Mouse (Mus musculus): ENCODE measurements at regions not wholly inside any gene's neighbourhood (a gene's known extent, or its start where the extent isn't known, plus 50 kb on each side); places are given as distances from the start of the nearest gene placed in this dataset.
A peak's percentile ranks its signal among the peaks of the same experiment; 100 is the strongest.

- 83% methylated on average over 8 of the region's 8 CpGs for WGBS
- Histone ChIP-seq H3K27me3 (no peaks in the 10 kb centered on the region), H3K36me3 (no peaks in the 10 kb centered on the region), H3K4me3 (no peak overlapping the region), H3K4me2 (no peak overlapping the region), H3K9me3 (no peaks in the 10 kb centered on the region), H3K9ac (no peak overlapping the region), H3K27ac (no peak overlapping the region), H3K4me1 (no peaks in the 10 kb centered on the region)
- no peak for ATAC-seq (ENCODE audit: borderline replicate concordance, extremely low read depth, low FRiP score, low TSS enrichment)
These were observed 266.6 kb upstream of the Ldb2 start for GRCm38 (mm10) chr5:45065917-45066699.

GRCm38 (mm10) chr5:45062567-45062966, 263.1 kb upstream of the Ldb2 start:
- no peak overlapping the region for H3K4me2 ChIP-seq

GRCm38 (mm10) chr5:45055276-45055959, 255.9 kb upstream of the Ldb2 start:
- no peaks in the 10 kb centered on the region for H3K36me3 ChIP-seq
- no peaks in the 10 kb centered on the region for H3K9me3 ChIP-seq
- H3K4me3 ChIP-seq, result no peak overlapping the region
- H3K27ac ChIP-seq, result no peak overlapping the region
- no peak overlapping the region for H3K9ac ChIP-seq
- 77% methylated on average over 4 of the region's 4 CpGs for WGBS
- ATAC-seq (ENCODE audit: borderline replicate concordance, extremely low read depth, low FRiP score, low TSS enrichment), result no peak
- H3K4me1 ChIP-seq, result no peaks in the 10 kb centered on the region
- no peak overlapping the region for H3K4me2 ChIP-seq
- no peaks in the 10 kb centered on the region for H3K27me3 ChIP-seq

More at GRCm38 (mm10) chr5:45062567-45062966, 263.1 kb upstream of the Ldb2 start:
- H3K9ac ChIP-seq, result no peak overlapping the region
- ATAC-seq (ENCODE audit: borderline replicate concordance, extremely low read depth, low FRiP score, low TSS enrichment), result no peak
- H3K4me1 ChIP-seq, result no peaks in the 10 kb centered on the region
- H3K36me3 ChIP-seq, result no peaks in the 10 kb centered on the region
- no peaks in the 10 kb centered on the region for H3K9me3 ChIP-seq
- H3K4me3 ChIP-seq, result no peak overlapping the region
- H3K27me3 ChIP-seq, result no peaks in the 10 kb centered on the region
- H3K27ac ChIP-seq, result no peak overlapping the region
- WGBS, result 26% methylated on average over 2 of the region's 2 CpGs

- no peak overlapping the region for H3K4me2 ChIP-seq
- H3K36me3 ChIP-seq, result no peaks in the 10 kb centered on the region
- H3K9me3 ChIP-seq, result no peaks in the 10 kb centered on the region
- no peaks in the 10 kb centered on the region for H3K27me3 ChIP-seq
- no peak overlapping the region for H3K27ac ChIP-seq
- peak; percentile 85; the same call in 1 of the 2 replicates for ATAC-seq (ENCODE audit: borderline replicate concordance, extremely low read depth, low FRiP score, low TSS enrichment)
- no peak overlapping the region for H3K4me3 ChIP-seq
- no peak overlapping the region for H3K9ac ChIP-seq
- H3K4me1 ChIP-seq, result no peaks in the 10 kb centered on the region
These were observed 249.9 kb upstream of the Ldb2 start for GRCm38 (mm10) chr5:45049410-45049809.

GRCm38 (mm10) chr5:45042914-45043313, 243.4 kb upstream of the Ldb2 start:
- no peak overlapping the region for H3K4me2 ChIP-seq
- ATAC-seq (ENCODE audit: borderline replicate concordance, extremely low read depth, low FRiP score, low TSS enrichment), result no peak
- no peaks in the 10 kb centered on the region for H3K9me3 ChIP-seq
- no peak overlapping the region for H3K4me3 ChIP-seq
- no peak overlapping the region for H3K27ac ChIP-seq
- 29% methylated on average over 2 of the region's 2 CpGs for WGBS
- no peaks in the 10 kb centered on the region for H3K27me3 ChIP-seq
- H3K36me3 ChIP-seq, result no peaks in the 10 kb centered on the region
- H3K4me1 ChIP-seq, result no peaks in the 10 kb centered on the region
- no peak overlapping the region for H3K9ac ChIP-seq

- Histone ChIP-seq H3K4me2 (no peak overlapping the region), H3K27me3 (no peaks in the 10 kb centered on the region), H3K9ac (no peak overlapping the region), H3K27ac (no peak overlapping the region), H3K36me3 (no peaks in the 10 kb centered on the region), H3K4me1 (no peaks in the 10 kb centered on the region), H3K4me3 (no peak overlapping the region), H3K9me3 (no peaks in the 10 kb centered on the region)
- no peak for ATAC-seq (ENCODE audit: borderline replicate concordance, extremely low read depth, low FRiP score, low TSS enrichment)
- WGBS, result 50% methylated on average over 1 of the region's 1 CpGs
These were observed 236.9 kb upstream of the Ldb2 start for GRCm38 (mm10) chr5:45036430-45036829.

GRCm38 (mm10) chr5:45033146-45033545, 233.7 kb upstream of the Ldb2 start:
- WGBS, result 79% methylated on average over 1 of the region's 1 CpGs
- no peak for ATAC-seq (ENCODE audit: borderline replicate concordance, extremely low read depth, low FRiP score, low TSS enrichment)
- no peak overlapping the region for H3K27ac ChIP-seq
- H3K9me3 ChIP-seq, result no peaks in the 10 kb centered on the region
- H3K27me3 ChIP-seq, result no peaks in the 10 kb centered on the region
- no peak overlapping the region for H3K4me3 ChIP-seq
- H3K36me3 ChIP-seq, result no peaks in the 10 kb centered on the region
- no peak overlapping the region for H3K9ac ChIP-seq
- no peaks in the 10 kb centered on the region for H3K4me1 ChIP-seq
- H3K4me2 ChIP-seq, result no peak overlapping the region

- H3K9ac ChIP-seq, result no peak overlapping the region
- no peak overlapping the region for H3K27ac ChIP-seq
- no peaks in the 10 kb centered on the region for H3K4me1 ChIP-seq
- no peaks in the 10 kb centered on the region for H3K36me3 ChIP-seq
- H3K27me3 ChIP-seq, result no peaks in the 10 kb centered on the region
- H3K4me2 ChIP-seq, result no peak overlapping the region
- no peaks in the 10 kb centered on the region for H3K9me3 ChIP-seq
- no peak overlapping the region for H3K4me3 ChIP-seq
- WGBS, result 44% methylated on average over 3 of the region's 3 CpGs
- no peak for ATAC-seq (ENCODE audit: borderline replicate concordance, extremely low read depth, low FRiP score, low TSS enrichment)
These were observed 228.4 kb upstream of the Ldb2 start for GRCm38 (mm10) chr5:45027876-45028275.

GRCm38 (mm10) chr5:45025383-45025782, 225.9 kb upstream of the Ldb2 start:
- Histone ChIP-seq H3K27me3 (no peaks in the 10 kb centered on the region), H3K4me3 (no peak overlapping the region), H3K36me3 (no peaks in the 10 kb centered on the region), H3K4me2 (no peak overlapping the region), H3K27ac (no peak overlapping the region), H3K9me3 (no peaks in the 10 kb centered on the region), H3K4me1 (no peaks in the 10 kb centered on the region), H3K9ac (no peak overlapping the region)
- ATAC-seq (ENCODE audit: borderline replicate concordance, extremely low read depth, low FRiP score, low TSS enrichment), result no peak
- 72% methylated on average over 2 of the region's 2 CpGs for WGBS

GRCm38 (mm10) chr5:45007930-45008329, 208.4 kb upstream of the Ldb2 start:
- H3K36me3 ChIP-seq, result no peaks in the 10 kb centered on the region
- H3K4me1 ChIP-seq, result no peaks in the 10 kb centered on the region
- no peak overlapping the region for H3K4me2 ChIP-seq
- 67% methylated on average over 2 of the region's 2 CpGs for WGBS
- no peak overlapping the region for H3K4me3 ChIP-seq
- H3K9ac ChIP-seq, result no peak overlapping the region
- H3K27ac ChIP-seq, result no peak overlapping the region
- ATAC-seq (ENCODE audit: borderline replicate concordance, extremely low read depth, low FRiP score, low TSS enrichment), result no peak
- no peaks in the 10 kb centered on the region for H3K27me3 ChIP-seq
- H3K9me3 ChIP-seq, result no peaks in the 10 kb centered on the region

- 0 out of 2 replicates have a peak overlapping the region, but pooled peaks have one; percentile 6 for H3K27ac ChIP-seq
- no peak overlapping the region for H3K4me2 ChIP-seq
- H3K4me1 ChIP-seq, result peaks cover 6% of the 10 kb centered on the region; the same call in 1 of the 2 replicates
- ATAC-seq (ENCODE audit: borderline replicate concordance, extremely low read depth, low FRiP score, low TSS enrichment), result no peak
- H3K9me3 ChIP-seq, result no peaks in the 10 kb centered on the region
- H3K4me3 ChIP-seq, result no peak overlapping the region
- H3K9ac ChIP-seq, result no peak overlapping the region
- H3K27me3 ChIP-seq, result no peaks in the 10 kb centered on the region
- H3K36me3 ChIP-seq, result no peaks in the 10 kb centered on the region
These were observed 201.5 kb upstream of the Ldb2 start for GRCm38 (mm10) chr5:45000996-45001395.

- Histone ChIP-seq H3K36me3 (no peaks in the 10 kb centered on the region), H3K4me3 (no peak overlapping the region), H3K27ac (no peak overlapping the region), H3K4me1 (peaks cover 6% of the 10 kb centered on the region; the same call in 1 of the 2 replicates), H3K4me2 (no peak overlapping the region), H3K9me3 (no peaks in the 10 kb centered on the region), H3K27me3 (no peaks in the 10 kb centered on the region), H3K9ac (no peak overlapping the region)
- ATAC-seq (ENCODE audit: borderline replicate concordance, extremely low read depth, low FRiP score, low TSS enrichment), result peak; percentile 74; the same call in 1 of the 2 replicates
- 26% methylated on average over 3 of the region's 3 CpGs for WGBS
These were observed 199.6 kb upstream of the Ldb2 start for GRCm38 (mm10) chr5:44999032-44999431.

Measured in lung, embryonic 15.5 days (tissue).